Mouse (Mus musculus): ENCODE measurements at regions not wholly inside any gene's neighbourhood (a gene's known extent, or its start where the extent isn't known, plus 50 kb on each side); places are given as distances from the start of the nearest gene placed in this dataset.
"Not testable (repeated sequence)": the region's sequence is repeated elsewhere in the genome, so short reads cannot be mapped to it uniquely, and the experiment has no call there.

DNA sequence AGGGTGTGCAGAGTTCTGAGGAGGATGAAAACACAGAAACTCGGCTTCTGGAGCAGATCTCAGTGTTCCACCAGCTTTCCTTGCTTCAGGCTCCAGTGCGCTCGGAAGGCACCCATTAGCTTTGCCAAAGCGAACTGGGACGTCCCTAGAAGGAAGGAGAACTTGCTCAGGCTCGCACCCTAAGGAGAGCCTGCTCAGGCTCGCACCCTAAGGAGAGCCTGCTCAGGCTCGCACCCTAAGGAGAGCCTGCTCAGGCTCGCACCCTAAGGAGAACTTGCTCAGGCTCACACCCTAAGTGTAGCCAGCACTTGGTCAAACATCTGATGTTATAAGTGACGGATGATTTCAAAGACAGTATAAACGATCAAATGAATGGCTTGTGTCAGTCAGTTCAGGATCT is 74.9 kb upstream of the Ptgfr start:
- not testable (repeated sequence) for H3K4me1 ChIP-seq (replicated peaks); H3K9ac ChIP-seq; ATAC-seq (ENCODE audit: low FRiP score); H3K4me2 ChIP-seq; H3K27me3 ChIP-seq; H3K9me3 ChIP-seq; H3K4me3 ChIP-seq; H3K27ac ChIP-seq; H3K36me3 ChIP-seq
- WGBS, result 83% methylated on average over 11 of the region's 11 CpGs

DNA sequence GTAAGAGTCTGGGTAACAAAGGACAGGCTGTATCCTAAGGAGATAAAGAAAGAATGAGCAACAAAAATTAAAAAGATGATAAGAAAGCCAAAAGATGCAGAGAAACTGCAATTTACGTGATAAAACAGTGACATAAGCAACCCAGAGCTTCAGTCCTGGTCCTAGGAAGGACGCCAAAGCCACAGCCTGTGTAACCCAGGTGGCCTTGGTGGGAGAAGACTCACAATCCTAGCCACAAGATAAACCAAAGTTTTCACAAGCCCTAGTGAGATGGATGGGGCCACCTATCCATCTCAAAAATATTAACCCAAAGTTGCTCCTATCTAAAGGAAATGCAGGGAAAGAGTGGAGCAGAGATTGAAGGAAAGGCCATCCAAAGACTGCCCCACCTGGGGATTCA is 73.4 kb upstream of the Ptgfr start:
- H3K36me3 ChIP-seq, result no peaks in the 10 kb centered on the region
- H3K27me3 ChIP-seq, result no peaks in the 10 kb centered on the region
- H3K9ac ChIP-seq, result no peak overlapping the region
- H3K27ac ChIP-seq, result no peak overlapping the region
- H3K9me3 ChIP-seq, result no peaks in the 10 kb centered on the region
- 90% methylated on average over 2 of the region's 2 CpGs for WGBS
- ATAC-seq (ENCODE audit: low FRiP score), result no peak
- H3K4me1 ChIP-seq (replicated peaks), result no peaks in the 10 kb centered on the region
- no peak overlapping the region for H3K4me3 ChIP-seq
- H3K4me2 ChIP-seq, result no peak overlapping the region

DNA sequence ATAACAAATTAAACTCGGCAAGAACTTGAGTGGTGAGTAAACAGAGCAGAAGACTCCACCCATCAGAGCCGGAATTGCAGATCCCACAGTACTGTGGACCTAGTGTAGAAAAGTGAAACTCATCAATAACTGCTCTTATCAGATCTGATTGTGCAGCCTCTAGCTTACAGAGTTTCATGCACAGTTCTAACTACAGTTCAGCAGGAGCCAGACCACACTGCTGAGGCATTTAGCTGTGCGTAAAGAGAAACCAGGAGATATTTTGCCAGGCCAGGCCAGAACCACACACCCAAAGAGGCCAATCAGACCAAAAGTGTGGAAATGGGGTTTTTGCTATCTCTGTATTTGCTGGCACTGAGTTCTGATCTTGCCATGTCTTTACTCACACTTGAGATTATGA is 71.9 kb upstream of the Ptgfr start:
- Histone ChIP-seq H3K9me3 (no peaks in the 10 kb centered on the region), H3K36me3 (no peaks in the 10 kb centered on the region), H3K27ac (no peak overlapping the region), H3K4me1 (replicated peaks) (no peaks in the 10 kb centered on the region), H3K4me3 (no peak overlapping the region), H3K27me3 (no peaks in the 10 kb centered on the region), H3K9ac (no peak overlapping the region), H3K4me2 (no peak overlapping the region)
- no peak for ATAC-seq (ENCODE audit: low FRiP score)
- 86% methylated on average over 3 of the region's 3 CpGs for WGBS

DNA sequence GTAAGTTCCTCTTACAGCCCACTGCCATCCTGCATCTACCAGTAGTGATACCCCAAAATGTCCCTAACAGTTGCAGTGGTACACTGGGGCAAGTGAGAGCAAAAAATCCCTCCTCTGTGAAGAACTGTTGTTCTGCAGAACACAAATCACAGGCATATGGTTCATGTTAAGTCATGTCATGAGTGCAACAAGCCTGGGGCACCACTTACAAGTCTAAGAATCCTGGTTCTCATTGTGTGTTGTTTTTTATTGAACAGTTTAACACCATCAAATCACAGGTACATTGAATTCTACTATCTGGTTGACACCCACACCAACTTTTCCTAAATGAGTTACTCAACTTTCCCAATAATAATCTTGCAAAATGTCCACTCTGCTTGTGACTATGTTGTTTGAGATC is 71.5 kb upstream of the Ptgfr start:
- Histone ChIP-seq H3K36me3 (no peaks in the 10 kb centered on the region), H3K27ac (no peak overlapping the region), H3K4me1 (replicated peaks) (no peaks in the 10 kb centered on the region), H3K4me3 (no peak overlapping the region), H3K9ac (no peak overlapping the region), H3K9me3 (no peaks in the 10 kb centered on the region), H3K4me2 (no peak overlapping the region), H3K27me3 (no peaks in the 10 kb centered on the region)
- ATAC-seq (ENCODE audit: low FRiP score), result no peak

DNA sequence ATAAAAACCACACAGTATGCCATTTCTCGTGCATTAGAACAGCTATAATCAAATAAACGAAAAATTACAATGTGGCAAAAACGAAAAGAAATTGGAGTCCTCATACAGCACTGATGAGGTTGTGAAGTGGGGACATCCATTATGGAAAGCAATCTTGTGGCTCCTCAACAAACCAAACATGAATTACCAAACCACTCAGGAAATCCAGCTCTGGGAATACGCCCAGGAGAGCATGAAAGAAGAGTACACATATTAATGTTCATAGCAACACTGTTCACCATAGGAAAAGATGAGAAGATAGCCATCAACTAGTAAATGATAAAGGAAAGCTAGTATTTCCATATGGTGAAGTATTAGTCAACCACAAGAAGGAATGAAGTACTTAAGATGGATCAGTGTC is 68.3 kb upstream of the Ptgfr start:
- H3K27ac ChIP-seq, result no peak overlapping the region
- H3K4me3 ChIP-seq, result no peak overlapping the region
- no peaks in the 10 kb centered on the region for H3K36me3 ChIP-seq
- H3K4me1 ChIP-seq (replicated peaks), result no peaks in the 10 kb centered on the region
- no peaks in the 10 kb centered on the region for H3K27me3 ChIP-seq
- 96% methylated on average over 4 of the region's 4 CpGs for WGBS
- H3K9ac ChIP-seq, result no peak overlapping the region
- no peaks in the 10 kb centered on the region for H3K9me3 ChIP-seq
- no peak for ATAC-seq (ENCODE audit: low FRiP score)
- no peak overlapping the region for H3K4me2 ChIP-seq

- no peaks in the 10 kb centered on the region for H3K36me3 ChIP-seq
- H3K4me3 ChIP-seq, result no peak overlapping the region
- H3K4me2 ChIP-seq, result no peak overlapping the region
- no peak for ATAC-seq (ENCODE audit: low FRiP score)
- no peak overlapping the region for H3K27ac ChIP-seq
- no peak overlapping the region for H3K9ac ChIP-seq
- 86% methylated on average over 2 of the region's 2 CpGs for WGBS
- H3K9me3 ChIP-seq, result no peaks in the 10 kb centered on the region
- H3K4me1 ChIP-seq (replicated peaks), result no peaks in the 10 kb centered on the region
- H3K27me3 ChIP-seq, result no peaks in the 10 kb centered on the region
These were observed 65.7 kb upstream of the Ptgfr start for GRCm38 (mm10) chr3:151903169-151903568.

DNA sequence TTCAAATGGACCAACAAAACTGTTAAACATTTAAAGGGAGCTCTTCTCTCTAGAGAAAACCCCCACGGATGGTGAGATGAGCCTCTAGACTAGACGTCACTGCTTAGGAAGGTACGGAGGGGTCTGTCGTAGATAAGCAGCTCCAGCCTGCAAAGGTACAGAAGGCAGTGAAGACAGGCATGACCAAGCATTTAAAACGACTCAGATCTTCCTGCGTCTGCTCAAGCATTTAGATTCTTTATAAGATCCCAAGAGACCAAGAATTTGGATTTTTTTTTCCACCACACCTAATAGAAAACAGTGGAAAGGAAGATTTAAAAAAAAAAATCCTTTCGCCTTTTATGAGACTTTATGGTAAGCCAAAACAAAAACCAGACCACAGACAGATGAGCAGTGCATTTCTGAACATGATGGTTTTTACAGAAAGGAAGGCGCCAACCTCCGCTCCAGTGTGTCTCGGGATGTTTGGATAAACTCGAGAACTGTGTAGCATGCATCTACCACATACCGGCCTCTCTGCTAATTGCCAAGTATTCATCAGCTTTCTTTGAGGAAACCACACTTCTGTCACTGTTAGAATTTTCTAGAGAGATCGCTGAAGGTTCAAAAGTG is 64.9 kb upstream of the Ptgfr start:
- WGBS, result 83% methylated on average over 13 of the region's 13 CpGs
- H3K36me3 ChIP-seq, result no peaks in the 10 kb centered on the region
- H3K9me3 ChIP-seq, result no peaks in the 10 kb centered on the region
- no peak overlapping the region for H3K9ac ChIP-seq
- no peaks in the 10 kb centered on the region for H3K4me1 ChIP-seq (replicated peaks)
- ATAC-seq (ENCODE audit: low FRiP score), result no peak
- H3K4me3 ChIP-seq, result no peak overlapping the region
- H3K27me3 ChIP-seq, result no peaks in the 10 kb centered on the region
- no peak overlapping the region for H3K4me2 ChIP-seq
- no peak overlapping the region for H3K27ac ChIP-seq

DNA sequence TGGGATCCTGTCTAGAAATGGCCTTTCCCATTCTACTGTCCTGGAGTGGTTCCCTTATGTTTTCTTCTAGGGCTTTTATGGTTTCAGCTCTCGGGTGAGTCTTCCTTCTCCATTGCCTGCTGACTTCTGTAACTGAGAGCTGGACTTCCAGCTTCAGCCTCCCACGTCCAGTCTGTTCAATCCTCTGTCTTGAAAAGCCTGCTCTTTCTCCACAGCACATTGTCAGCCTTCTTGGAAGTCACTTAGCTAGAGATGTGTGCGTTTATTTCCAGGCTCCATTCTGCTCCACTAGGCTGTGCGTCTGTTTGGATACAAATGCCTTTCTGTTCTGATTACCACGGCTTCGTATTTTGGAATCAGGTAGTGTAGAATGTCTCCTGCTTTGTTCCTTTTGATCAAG is 62.2 kb upstream of the Ptgfr start:
- H3K27ac ChIP-seq, result no peak overlapping the region
- no peaks in the 10 kb centered on the region for H3K9me3 ChIP-seq
- 83% methylated on average over 6 of the region's 6 CpGs for WGBS
- no peaks in the 10 kb centered on the region for H3K4me1 ChIP-seq (replicated peaks)
- ATAC-seq (ENCODE audit: low FRiP score), result no peak
- H3K9ac ChIP-seq, result no peak overlapping the region
- no peaks in the 10 kb centered on the region for H3K27me3 ChIP-seq
- no peak overlapping the region for H3K4me2 ChIP-seq
- H3K36me3 ChIP-seq, result no peaks in the 10 kb centered on the region
- no peak overlapping the region for H3K4me3 ChIP-seq

- 92% methylated on average over 4 of the region's 4 CpGs for WGBS
These were observed 61.7 kb upstream of the Ptgfr start for GRCm38 (mm10) chr3:151899094-151899493.

GRCm38 (mm10) chr3:151896320-151896719 is 58.9 kb upstream of the Ptgfr start:
- no peak overlapping the region for H3K4me2 ChIP-seq
- no peaks in the 10 kb centered on the region for H3K27me3 ChIP-seq
- H3K36me3 ChIP-seq, result no peaks in the 10 kb centered on the region
- no peaks in the 10 kb centered on the region for H3K9me3 ChIP-seq
- 88% methylated on average over 6 of the region's 6 CpGs for WGBS
- H3K4me3 ChIP-seq, result no peak overlapping the region
- H3K27ac ChIP-seq, result no peak overlapping the region
- ATAC-seq (ENCODE audit: low FRiP score), result no peak
- no peak overlapping the region for H3K9ac ChIP-seq
- no peaks in the 10 kb centered on the region; the same call in 1 of the 2 replicates for H3K4me1 ChIP-seq (replicated peaks)

More at GRCm38 (mm10) chr3:151899094-151899493, 61.7 kb upstream of the Ptgfr start:
- Histone ChIP-seq H3K9ac (no peak overlapping the region), H3K27me3 (no peaks in the 10 kb centered on the region), H3K4me3 (no peak overlapping the region), H3K9me3 (no peaks in the 10 kb centered on the region), H3K4me1 (replicated peaks) (no peaks in the 10 kb centered on the region), H3K4me2 (no peak overlapping the region), H3K27ac (no peak overlapping the region), H3K36me3 (no peaks in the 10 kb centered on the region)
- no peak for ATAC-seq (ENCODE audit: low FRiP score)

DNA sequence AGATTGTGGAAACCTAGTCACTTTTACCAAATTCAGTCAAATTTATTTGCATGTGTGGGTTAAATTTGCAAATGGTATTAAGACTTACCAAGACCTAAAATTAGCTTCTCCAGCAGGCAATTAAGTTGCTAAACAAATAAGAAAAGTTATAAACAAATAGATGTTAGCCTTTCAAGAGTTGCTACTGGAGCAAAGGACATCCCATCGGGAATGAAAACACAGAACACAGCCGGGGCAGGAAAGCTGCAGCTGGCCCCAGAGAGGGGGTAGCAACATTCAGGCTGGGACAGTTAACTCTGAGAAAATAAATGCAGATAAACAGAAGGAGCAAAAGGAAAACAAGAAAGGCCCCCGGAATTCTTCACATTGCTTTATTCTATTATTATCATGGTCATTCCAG is 57.3 kb upstream of the Ptgfr start:
- no peaks in the 10 kb centered on the region for H3K36me3 ChIP-seq
- no peaks in the 10 kb centered on the region for H3K9me3 ChIP-seq
- no peak overlapping the region for H3K27ac ChIP-seq
- no peaks in the 10 kb centered on the region for H3K27me3 ChIP-seq
- H3K4me3 ChIP-seq, result no peak overlapping the region
- no peak for ATAC-seq (ENCODE audit: low FRiP score)
- no peak overlapping the region for H3K9ac ChIP-seq
- H3K4me1 ChIP-seq (replicated peaks), result peaks cover 3% of the 10 kb centered on the region; the same call in 1 of the 2 replicates
- no peak overlapping the region for H3K4me2 ChIP-seq
- WGBS, result 51% methylated on average over 3 of the region's 3 CpGs

DNA sequence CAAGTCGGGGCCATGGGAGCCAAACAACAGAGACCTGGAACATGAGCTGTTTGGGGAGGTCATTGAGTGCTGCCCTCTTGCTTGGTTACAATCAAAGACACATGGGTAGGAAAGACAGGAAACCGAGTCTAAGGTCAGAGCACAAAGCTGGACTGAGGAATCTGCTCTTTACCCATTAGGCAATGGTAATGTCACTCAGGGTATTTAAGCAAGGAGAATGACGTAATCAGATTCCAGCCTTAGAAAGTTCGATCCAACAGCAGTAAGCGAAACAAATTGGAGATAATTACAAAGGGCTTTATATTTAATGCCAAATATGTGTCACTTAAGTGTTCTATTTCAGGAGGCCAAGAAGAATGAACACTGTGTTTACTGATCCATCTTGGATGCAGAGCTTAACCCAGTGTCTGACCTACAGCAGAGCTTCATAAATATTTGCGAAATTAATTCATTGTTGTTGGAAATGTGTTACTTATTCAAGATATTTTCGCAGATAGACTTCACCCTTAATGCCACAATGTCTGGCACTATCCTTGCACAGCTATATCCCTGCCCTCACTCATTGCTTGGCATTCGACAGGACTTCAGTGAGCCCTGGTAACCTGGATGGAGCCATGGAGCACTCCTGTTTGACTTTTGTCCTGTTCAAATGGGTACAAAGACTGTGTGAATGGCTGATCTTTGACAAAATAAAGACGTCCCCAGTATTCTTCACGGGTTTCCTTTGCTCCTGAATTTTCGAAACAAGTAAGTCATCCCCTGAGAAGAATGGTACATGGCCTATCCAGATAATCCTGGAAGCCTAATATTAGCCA is 56.2 kb upstream of the Ptgfr start:
- ATAC-seq (ENCODE audit: low FRiP score), result no peak
- Histone ChIP-seq H3K4me3 (no peak overlapping the region), H3K27ac (no peak overlapping the region), H3K27me3 (no peaks in the 10 kb centered on the region), H3K4me1 (replicated peaks) (peaks cover 4% of the 10 kb centered on the region; the same call in 1 of the 2 replicates), H3K36me3 (no peaks in the 10 kb centered on the region), H3K9me3 (no peaks in the 10 kb centered on the region), H3K4me2 (no peak overlapping the region), H3K9ac (no peak overlapping the region)
- WGBS, result 65% methylated on average over 11 of the region's 11 CpGs

- Histone ChIP-seq H3K36me3 (no peaks in the 10 kb centered on the region), H3K27me3 (no peaks in the 10 kb centered on the region), H3K4me3 (no peak overlapping the region), H3K9ac (no peak overlapping the region), H3K9me3 (no peaks in the 10 kb centered on the region), H3K27ac (no peak overlapping the region), H3K4me1 (replicated peaks) (peaks cover 4% of the 10 kb centered on the region; the same call in 1 of the 2 replicates), H3K4me2 (no peak overlapping the region)
- 23% methylated on average over 6 of the region's 6 CpGs for WGBS
- ATAC-seq (ENCODE audit: low FRiP score), result peak; percentile 36; the same call in 1 of the 2 replicates
These were observed 54.4 kb upstream of the Ptgfr start for GRCm38 (mm10) chr3:151891760-151892253.
